Mouse (Mus musculus) thymus, adult 2 months (tissue): ENCODE measurements around the gene Ltbp3.

Source experiments
- CTCF ChIP-seq: fragments of 200-500 bp; IDR thresholded peaks from 2 replicates; pipeline ENCODE4 v1.5.1; 2012; ENCODE audit warnings: mild to moderate bottlenecking, control low read depth, low read length, moderate library complexity, borderline replicate concordance; ENCODE audit not compliant: control insufficient read depth, poor library complexity, insufficient read depth; ENCODE audit errors: extremely low read depth
- POLR2A ChIP-seq: fragments of 200-500 bp; IDR thresholded peaks from 2 replicates; pipeline ENCODE4 v1.6.1; 2012; ENCODE audit warnings: mild to moderate bottlenecking, low read length, control low read depth, moderate library complexity; ENCODE audit not compliant: control insufficient read depth, poor library complexity, insufficient read depth; ENCODE audit errors: extremely low read depth

DNA sequence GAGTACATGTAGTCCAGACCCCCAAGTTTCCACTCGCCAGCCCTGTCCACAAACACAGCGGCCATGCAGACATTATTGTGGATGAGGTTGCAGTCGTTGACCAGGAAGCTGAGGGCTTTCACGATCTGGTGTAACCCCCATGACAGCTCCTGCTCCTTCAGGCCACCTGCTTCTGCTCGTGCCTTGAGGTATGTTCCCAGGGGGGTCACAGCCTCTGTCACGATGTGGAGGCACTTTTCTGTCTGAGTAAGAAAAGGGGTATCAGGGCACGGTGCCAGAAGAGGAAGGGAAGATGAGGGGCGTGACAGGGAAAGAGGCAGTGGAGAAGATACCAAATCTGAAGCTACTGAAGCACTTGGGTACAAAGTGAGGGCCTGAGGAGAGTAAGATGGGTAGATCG lies 29.6 kb downstream of the Ltbp3 start:
- TF ChIP-seq CTCF: no peak
- TF ChIP-seq POLR2A: no peak
